Mouse (Mus musculus): ENCODE measurements around the gene Kctd13. TPM values are rescaled to one million over a fixed set of nuclear protein-coding genes. Genes with fewer than 3 reads are reported as not detected.

The Kctd13 gene
- total RNA-seq, 2 experiments from 2014 or later: 192 to 198 TPM

DNA sequence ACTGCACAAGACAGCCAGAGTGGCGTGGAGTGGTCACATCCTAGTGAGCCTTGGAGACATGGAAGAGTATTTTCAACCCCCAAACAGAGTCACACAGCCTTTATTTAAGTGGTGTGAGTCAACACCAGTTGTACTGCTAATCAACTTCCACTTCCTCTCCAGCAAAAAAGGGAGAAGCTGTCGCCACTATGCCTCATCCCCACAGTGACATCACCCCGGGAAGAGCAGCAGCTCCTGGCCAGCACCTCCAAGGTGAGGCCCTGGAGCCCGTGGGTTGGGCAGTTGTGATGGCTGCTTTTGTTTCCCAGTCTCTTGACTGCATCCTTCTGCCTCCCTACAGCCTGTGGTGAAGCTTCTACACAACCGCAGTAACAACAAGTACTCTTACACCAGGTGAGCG lies 12.5 kb downstream of the Kctd13 start:
- DNase-seq (ENCODE audit: low spot score in 2 of 2): no peak

GRCm38 (mm10) chr7:126941801-126942200 lies 13.1 kb downstream of the Kctd13 start:
- peak in 1 of 2 experiments; percentile 86 for DNase-seq (ENCODE audit: low spot score in 2 of 2)

GRCm38 (mm10) chr7:126946530-126946929 lies 17.9 kb downstream of the Kctd13 start:
- DNase-seq (ENCODE audit: low spot score in 2 of 2): no peak

- no peak for DNase-seq (ENCODE audit: low spot score in 2 of 2)
These were observed 19.9 kb downstream of the Kctd13 start for GRCm38 (mm10) chr7:126948626-126949025.

DNA sequence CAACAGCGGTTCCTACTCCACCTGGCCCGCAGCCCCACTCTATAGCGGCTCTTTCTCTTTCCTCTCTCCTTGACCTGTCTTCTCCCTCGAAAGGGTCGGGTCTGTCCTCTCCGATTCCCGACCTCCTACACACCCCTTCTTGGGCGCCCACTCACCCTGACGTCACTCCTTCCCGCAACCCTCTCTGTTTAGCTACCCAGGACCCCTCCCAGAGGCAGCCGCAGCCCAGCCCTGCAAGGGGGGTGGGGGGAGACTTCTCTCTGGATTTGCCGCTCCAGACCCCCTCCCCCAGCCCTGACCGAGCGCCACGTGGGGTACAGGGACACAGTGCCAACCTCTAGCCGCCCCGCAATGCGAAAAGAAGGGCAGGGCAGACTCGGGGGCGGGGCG lies 20.7 kb downstream of the Kctd13 start, which contains the start of gene Asphd1:
Asphd1 (minus strand) TSS at position 180 of the 390 bp plus-strand sequence.
- DNase-seq (ENCODE audit: low spot score in 2 of 2): peak; percentile 66

- DNase-seq (ENCODE audit: low spot score in 2 of 2): peak; percentile 83
These were observed 21.3 kb downstream of the Kctd13 start, which contains the start of gene Sez6l2 for GRCm38 (mm10) chr7:126949793-126950646. Gene Sez6l2 (plus strand): TSS chr7:126950563.

- no peak for DNase-seq (ENCODE audit: low spot score in 2 of 2)
These were observed 22.3 kb downstream of the Kctd13 start for GRCm38 (mm10) chr7:126950647-126951615.

DNA sequence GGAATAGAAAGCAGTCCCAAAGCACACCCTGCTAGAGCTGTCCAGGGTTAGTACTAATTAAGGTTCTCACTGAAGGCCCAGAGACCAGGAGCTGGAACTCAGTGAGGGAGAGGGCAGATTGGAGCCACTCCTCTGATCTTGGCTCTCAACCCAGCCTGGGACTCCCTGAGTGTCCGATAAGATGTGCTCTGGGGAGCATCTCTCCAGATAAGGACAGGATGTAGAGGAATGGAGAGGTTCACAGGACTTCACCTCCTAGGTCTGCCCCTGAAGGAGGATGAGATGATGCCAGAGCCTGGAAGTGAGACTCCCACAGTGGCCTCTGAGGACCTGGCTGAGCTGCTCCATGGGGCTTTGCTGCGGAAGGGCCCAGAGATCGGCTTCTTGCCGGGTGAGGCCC lies 23.1 kb downstream of the Kctd13 start:
- no peak for DNase-seq (ENCODE audit: low spot score in 2 of 2)

GRCm38 (mm10) chr7:126952646-126953045 lies 24.0 kb downstream of the Kctd13 start:
- no peak for DNase-seq (ENCODE audit: low spot score in 2 of 2)

DNA sequence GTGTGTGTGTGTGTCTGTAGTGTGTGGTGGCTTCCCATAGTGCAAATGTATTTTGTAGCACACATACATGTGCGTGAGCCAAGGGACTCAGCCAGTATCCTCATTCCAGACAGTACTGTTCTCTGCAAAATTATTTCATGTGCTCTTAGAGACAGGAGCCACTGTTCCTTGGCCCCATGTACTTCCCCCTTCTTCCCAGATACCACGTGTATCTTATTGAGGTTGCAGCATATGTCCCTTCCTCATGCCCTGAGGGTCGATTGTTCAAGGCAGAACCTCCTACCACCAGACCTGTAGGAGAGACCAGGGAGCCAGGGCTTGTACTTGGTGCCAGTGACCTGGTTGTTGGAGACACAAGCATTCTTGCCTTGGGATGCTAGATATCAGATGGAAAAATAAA lies 26.4 kb downstream of the Kctd13 start:
- DNase-seq (ENCODE audit: low spot score in 2 of 2): no peak

DNA sequence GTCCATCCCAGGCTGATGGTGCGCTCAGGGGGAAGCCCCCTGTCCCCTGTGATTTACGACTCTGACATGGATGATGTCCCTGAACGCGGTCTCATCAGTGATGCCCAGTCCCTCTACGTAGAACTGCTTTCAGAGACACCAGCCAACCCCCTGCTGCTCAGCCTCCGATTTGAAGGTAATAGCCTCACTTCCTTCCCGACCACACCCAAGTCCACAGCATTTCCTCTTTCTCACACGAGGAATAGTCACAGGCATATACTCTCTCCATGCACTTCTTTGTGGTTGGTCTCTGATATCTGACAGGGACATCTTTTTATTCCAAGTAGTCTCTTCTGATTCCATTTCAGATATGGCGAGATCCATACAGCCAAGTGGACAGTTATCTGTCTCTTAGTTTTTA lies 31.1 kb downstream of the Kctd13 start:
- no peak for DNase-seq (ENCODE audit: low spot score in 2 of 2)

DNA sequence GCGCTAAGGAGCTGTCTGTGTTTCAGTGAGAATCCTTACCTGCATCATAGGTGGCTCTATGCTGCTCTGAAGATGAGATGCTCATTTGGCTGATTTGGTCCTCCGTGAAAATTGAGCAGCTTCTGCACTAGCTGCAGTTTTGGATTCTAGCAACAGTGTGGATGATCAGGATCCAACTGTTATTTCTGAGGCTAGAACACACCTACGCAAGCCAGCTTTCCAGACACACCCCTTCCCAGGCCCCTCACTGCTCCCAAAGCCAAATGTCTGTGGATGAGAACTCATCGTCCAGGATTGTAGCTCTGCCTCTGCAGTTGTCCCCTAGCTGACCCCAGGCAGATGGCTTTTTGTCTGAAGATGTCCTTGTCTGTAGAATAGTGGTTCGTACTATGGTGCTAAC lies 32.4 kb downstream of the Kctd13 start:
- DNase-seq (ENCODE audit: low spot score in 2 of 2): peak in 1 of 2 experiments; percentile 79

DNA sequence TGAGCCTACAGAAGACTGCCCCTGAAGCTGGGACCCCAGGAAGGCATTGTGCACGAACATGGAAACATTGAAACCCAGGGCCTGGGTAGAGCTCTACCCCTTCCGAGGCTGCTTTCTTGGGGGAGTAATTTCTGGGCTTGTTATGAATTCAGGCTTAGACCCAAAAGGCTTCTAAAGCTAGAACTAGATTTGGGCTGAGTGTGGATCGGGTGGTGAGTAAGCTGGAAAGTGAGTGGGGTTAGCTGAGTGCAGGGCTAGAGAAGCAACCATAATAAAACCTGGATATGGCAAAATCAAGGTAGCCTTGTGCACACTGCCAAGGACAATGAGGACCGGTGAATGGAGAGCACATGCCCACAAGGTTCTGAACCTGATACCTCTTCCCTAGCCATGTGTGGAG lies 33.3 kb downstream of the Kctd13 start:
- DNase-seq (ENCODE audit: low spot score in 2 of 2): no peak

DNA sequence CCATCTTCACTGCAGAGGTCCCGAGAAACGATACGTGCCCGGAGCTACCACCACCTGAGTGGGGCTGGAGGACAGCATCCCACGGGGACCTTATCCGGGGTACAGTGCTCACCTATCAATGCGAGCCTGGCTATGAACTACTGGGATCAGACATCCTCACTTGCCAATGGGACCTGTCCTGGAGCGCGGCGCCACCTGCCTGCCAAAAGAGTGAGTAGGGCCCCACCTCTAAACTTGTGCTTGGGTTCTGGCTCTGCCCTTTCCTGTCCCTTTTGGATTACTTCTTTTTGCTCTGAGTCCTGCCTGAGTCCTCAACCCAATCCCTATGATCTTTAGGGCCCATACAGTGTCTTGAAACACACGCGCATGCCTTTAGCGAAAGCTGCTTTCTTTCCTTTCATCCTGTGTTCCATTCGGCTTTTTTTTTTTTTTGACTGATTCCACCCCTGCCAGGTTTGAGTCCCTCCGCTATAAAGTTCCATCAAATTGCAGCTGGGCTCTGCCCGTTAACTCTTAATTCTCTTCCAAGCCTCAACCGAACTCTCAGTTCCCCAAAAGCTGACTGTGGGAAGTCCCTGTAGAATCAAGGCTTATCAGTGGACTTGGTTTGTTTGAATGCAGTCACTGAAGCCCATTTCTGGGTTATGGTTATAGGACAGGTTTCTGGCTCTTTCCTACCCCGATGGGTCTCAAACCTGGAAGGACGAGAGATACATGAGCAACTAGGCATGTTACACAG lies 35.0 kb downstream of the Kctd13 start:
- no peak for DNase-seq (ENCODE audit: low spot score in 2 of 2)

DNA sequence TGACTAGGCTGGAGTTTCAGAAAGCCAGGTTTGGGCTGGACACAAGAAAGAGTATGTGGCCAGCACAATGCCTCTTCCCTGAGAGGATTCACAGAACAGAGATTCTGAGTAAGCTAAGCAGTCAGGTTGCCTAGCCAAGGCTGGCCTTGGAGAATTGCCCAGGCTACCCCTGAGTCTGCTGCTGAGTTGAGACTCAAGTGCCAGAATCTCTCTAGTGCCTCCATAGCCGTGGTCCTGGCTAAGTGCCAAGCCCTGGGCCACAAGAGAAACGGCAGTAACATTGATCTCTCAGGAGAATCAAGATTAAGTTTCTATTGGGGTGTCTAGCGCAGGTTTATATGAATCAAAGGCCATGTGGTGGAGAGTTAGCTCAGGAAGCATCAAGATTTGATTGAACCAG lies 36.9 kb downstream of the Kctd13 start:
- no peak for DNase-seq (ENCODE audit: low spot score in 2 of 2)

GRCm38 (mm10) chr7:126967361-126967760 lies 38.7 kb downstream of the Kctd13 start:
- no peak for DNase-seq (ENCODE audit: low spot score in 2 of 2)

DNA sequence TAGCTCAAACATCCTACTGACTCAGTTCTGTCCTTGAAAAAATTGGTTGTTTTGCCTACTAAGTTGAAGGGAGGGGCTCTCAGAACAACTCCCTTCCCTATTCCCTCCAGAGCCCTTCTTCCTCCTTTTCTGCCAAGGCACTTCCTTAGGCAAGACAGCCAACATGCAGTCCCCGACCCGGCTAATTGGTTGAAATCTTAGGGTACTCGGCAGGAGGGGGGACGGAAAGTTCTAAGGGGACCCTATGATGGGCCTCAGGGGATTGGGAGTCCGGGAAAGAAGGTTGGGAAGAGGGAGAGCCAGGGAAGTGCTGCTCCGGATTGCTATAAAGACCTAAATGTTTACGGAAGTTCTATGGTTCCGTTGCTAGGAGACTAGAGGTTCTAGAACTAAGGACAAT lies 46.8 kb downstream of the Kctd13 start:
- no peak for DNase-seq (ENCODE audit: low spot score in 2 of 2)

- no peak for DNase-seq (ENCODE audit: low spot score in 2 of 2)
These were observed 47.0 kb downstream of the Kctd13 start, which contains the start of gene Cdipt for GRCm38 (mm10) chr7:126975893-126975949. Gene Cdipt (plus strand): TSS chr7:126975914.

DNA sequence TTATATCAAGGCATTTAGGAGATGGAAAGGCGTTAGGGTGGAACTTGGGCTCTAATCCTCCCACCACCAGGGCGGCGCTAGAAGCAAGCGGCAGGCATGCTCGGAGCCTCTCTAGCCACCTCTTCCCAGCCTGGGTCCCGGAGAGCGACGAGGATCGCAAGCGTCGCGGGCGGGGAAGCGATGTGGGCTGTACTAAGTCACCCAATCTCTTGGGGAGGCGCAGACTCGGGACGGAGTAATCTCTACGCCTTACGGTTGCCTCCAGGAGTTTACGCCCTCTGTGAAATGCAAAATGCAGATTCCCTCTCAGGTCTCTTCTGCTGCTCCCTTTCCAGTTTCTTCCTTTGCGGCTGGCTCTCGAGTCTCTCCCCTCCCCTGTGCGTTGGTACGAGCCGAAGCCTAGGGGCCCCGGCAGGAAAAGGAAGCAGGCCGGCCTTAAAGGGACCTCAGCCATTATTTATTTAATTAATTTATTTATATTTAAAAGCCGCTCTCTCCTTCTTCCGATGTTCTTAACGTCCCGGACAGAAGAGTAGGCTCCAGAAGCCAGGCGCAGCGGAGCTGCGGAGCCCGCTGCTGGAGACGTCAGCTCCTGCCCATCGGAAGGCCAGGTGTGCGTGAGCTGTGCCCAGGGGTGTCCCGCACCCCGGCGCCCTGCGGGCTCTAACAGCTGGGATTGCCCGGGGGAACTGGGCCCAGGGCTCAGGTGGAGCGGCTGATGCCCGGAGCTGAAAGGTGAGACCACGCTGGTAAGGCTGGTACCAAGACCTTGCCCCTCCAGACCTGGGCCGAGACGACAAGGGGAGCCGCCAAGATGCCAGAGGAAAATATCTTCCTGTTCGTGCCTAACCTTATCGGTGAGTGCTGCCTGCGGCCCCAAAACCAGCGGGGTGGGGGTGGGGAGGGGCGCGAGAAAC lies 47.5 kb downstream of the Kctd13 start, which contains the start of gene Cdiptos:
Cdiptos (minus strand) TSS at position 149 of the 917 bp plus-strand sequence.
- DNase-seq (ENCODE audit: low spot score in 2 of 2): peak; percentile 94 to 97

- no peak for DNase-seq (ENCODE audit: low spot score in 2 of 2)
These were observed 48.3 kb downstream of the Kctd13 start for GRCm38 (mm10) chr7:126976878-126977459.
